Mouse (Mus musculus) forebrain, embryonic 11.5 days (tissue): ENCODE measurements at regions not wholly inside any gene's neighbourhood (a gene's known extent, or its start where the extent isn't known, plus 50 kb on each side); places are given as distances from the start of the nearest gene placed in this dataset.

ENCODE experiments used
- ATAC-seq: fragments of 200-750 bp; cut with Nextera tagmentation; replicated peaks from 2 replicates; pipeline ENCODE4 v1.8.0; 2017; ENCODE audit warnings: moderate TSS enrichment; ENCODE audit not compliant: low FRiP score
- DNase-seq: peaks from one replicate; pipeline ENCODE4 v3.0.0-alpha.2; 2017; ENCODE audit warnings: low spot score
- H3K27ac ChIP-seq: fragments of 300-500 bp; sonication (generic); 2 replicates; pipeline ENCODE4 v1.5.1; 2014; ENCODE audit warnings: low read depth, low read length
- H3K27me3 ChIP-seq: fragments of 300-500 bp; sonication (generic); 2 replicates; pipeline ENCODE4 v1.6.1; 2014; ENCODE audit warnings: mild to moderate bottlenecking, low read length, mixed read lengths; ENCODE audit not compliant: control insufficient read depth, insufficient read depth
- H3K36me3 ChIP-seq: fragments of 300-500 bp; sonication (generic); 2 replicates; pipeline ENCODE4 v1.6.1; 2014; ENCODE audit warnings: mild to moderate bottlenecking, low read length, moderate library complexity, mixed read lengths; ENCODE audit not compliant: control insufficient read depth, insufficient read depth
- H3K4me1 ChIP-seq: fragments of 300-500 bp; sonication (generic); replicated peaks from 2 replicates; pipeline ENCODE4 v1.6.1; 2014; ENCODE audit warnings: low read length, mixed read lengths; ENCODE audit not compliant: control insufficient read depth, insufficient read depth
- H3K4me2 ChIP-seq: fragments of 300-500 bp; sonication (generic); 2 replicates; pipeline ENCODE4 v1.6.1; 2014; ENCODE audit warnings: low read depth, mild to moderate bottlenecking, low read length, moderate library complexity, mixed read lengths; ENCODE audit not compliant: severe bottlenecking
- H3K4me3 ChIP-seq: fragments of 300-500 bp; sonication (generic); 2 replicates; pipeline ENCODE4 v1.5.1; 2014; ENCODE audit warnings: low read depth, low read length
- H3K9ac ChIP-seq: fragments of 300-500 bp; sonication (generic); 2 replicates; pipeline ENCODE4 v1.6.1; 2014; ENCODE audit warnings: low read length
- H3K9me3 ChIP-seq: fragments of 300-500 bp; sonication (generic); 2 replicates; pipeline ENCODE4 v1.6.1; 2016; ENCODE audit warnings: low read length, mixed read lengths; ENCODE audit not compliant: control insufficient read depth
- WGBS: fragments of 180-500 bp; shearing (Covaris S2); extraction: QIAGEN DNeasy Blood & Tissue Kit; methylation state at CpG from one replicate; pipeline ENCODE4 v1.1.7; 2014; 5-methylcytosine and 5-hydroxymethylcytosine counted together

- Histone ChIP-seq H3K9ac (no peak overlapping the region), H3K27me3 (no peaks in the 10 kb centered on the region), H3K4me2 (no peak overlapping the region), H3K27ac (no peak overlapping the region), H3K4me1 (no peaks in the 10 kb centered on the region), H3K9me3 (no peaks in the 10 kb centered on the region; the same call in 1 of the 2 replicates), H3K36me3 (no peaks in the 10 kb centered on the region), H3K4me3 (no peak overlapping the region)
- ATAC-seq (no peak), DNase-seq (no peak)
- WGBS: 86% methylated on average over 8 of the region's 8 CpGs
Measured at GRCm38 (mm10) chr10:39233926-39234450, 70.4 kb upstream of the Ccn6 start.

DNA sequence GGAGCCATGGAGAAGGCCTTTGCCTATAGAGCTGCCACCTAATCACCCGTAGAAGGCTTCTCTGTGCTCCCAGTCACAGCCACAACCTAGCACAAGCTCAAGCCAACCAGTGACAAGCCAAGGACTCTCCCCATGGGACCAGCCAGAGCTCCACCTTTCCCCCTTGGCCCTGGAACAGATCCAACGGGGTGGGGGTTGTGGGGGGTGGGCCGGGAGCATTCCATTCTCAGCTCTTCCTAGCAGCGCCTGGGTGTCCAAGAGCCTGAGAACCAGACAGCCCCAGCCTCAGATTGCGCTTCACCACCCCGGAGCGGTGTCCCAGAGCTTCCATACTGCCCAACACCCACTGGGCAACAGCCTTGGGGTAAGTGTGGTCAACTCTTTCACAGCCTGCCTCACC is 69.6 kb upstream of the Ccn6 start:
- no peak for DNase-seq
- no peak overlapping the region for H3K27ac ChIP-seq

GRCm38 (mm10) chr10:39230634-39231410 is 67.2 kb upstream of the Ccn6 start:
- no peaks in the 10 kb centered on the region; the same call in 1 of the 2 replicates for H3K4me1 ChIP-seq
- 52% methylated on average over 14 of the region's 14 CpGs for WGBS
- no peak overlapping the region for H3K27ac ChIP-seq
- 0 out of 2 replicates have a peak, but pooled peaks have one; percentile 24 for ATAC-seq
- H3K9ac ChIP-seq: no peak overlapping the region
- no peaks in the 10 kb centered on the region for H3K36me3 ChIP-seq
- no peaks in the 10 kb centered on the region; the same call in 1 of the 2 replicates for H3K9me3 ChIP-seq
- no peak overlapping the region for H3K4me3 ChIP-seq
- H3K27me3 ChIP-seq: no peaks in the 10 kb centered on the region
- DNase-seq: no peak
- no peak overlapping the region for H3K4me2 ChIP-seq

More for the DNA sequence above, 69.6 kb upstream of the Ccn6 start:
- no peaks in the 10 kb centered on the region for H3K27me3 ChIP-seq
- no peaks in the 10 kb centered on the region for H3K4me1 ChIP-seq
- H3K36me3 ChIP-seq: no peaks in the 10 kb centered on the region
- ATAC-seq: no peak
- no peak overlapping the region for H3K4me3 ChIP-seq
- H3K4me2 ChIP-seq: no peak overlapping the region
- no peak overlapping the region for H3K9ac ChIP-seq
- no peaks in the 10 kb centered on the region; the same call in 1 of the 2 replicates for H3K9me3 ChIP-seq
- WGBS: 90% methylated on average over 7 of the region's 7 CpGs

- Histone ChIP-seq H3K27ac (no peak overlapping the region), H3K27me3 (no peaks in the 10 kb centered on the region), H3K9ac (no peak overlapping the region), H3K4me2 (no peak overlapping the region), H3K4me3 (no peak overlapping the region), H3K4me1 (no peaks in the 10 kb centered on the region; the same call in 1 of the 2 replicates), H3K36me3 (no peaks in the 10 kb centered on the region), H3K9me3 (no peaks in the 10 kb centered on the region; the same call in 1 of the 2 replicates)
- 95% methylated on average over 4 of the region's 4 CpGs for WGBS
- ATAC-seq (no peak), DNase-seq (no peak)
Measured at GRCm38 (mm10) chr10:39229233-39229632, 65.6 kb upstream of the Ccn6 start.

DNA sequence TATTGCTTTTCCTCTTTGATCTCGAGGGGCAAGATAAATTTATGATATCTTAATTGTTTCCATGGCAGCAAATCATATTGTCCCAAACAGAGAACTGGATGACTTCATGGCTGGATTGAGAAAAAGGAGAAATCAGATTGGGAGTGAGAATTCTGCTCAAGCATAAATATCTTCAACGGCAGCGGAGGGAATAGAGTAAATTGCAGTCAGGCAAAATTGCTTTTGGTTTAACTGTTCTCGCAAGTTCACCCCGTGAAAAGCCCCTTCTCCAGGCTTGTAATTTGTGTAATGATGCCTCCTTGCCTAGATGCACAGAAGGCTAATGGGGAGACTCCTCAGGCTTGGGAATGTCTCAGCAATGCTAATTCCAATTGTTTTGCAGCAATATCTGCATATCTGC is 64.4 kb upstream of the Ccn6 start:
- no peak overlapping the region for H3K4me2 ChIP-seq
- no peaks in the 10 kb centered on the region for H3K27me3 ChIP-seq
- ATAC-seq: no peak
- H3K4me1 ChIP-seq: no peaks in the 10 kb centered on the region; the same call in 1 of the 2 replicates
- no peak for DNase-seq
- H3K4me3 ChIP-seq: no peak overlapping the region
- 63% methylated on average over 5 of the region's 5 CpGs for WGBS
- no peaks in the 10 kb centered on the region for H3K36me3 ChIP-seq
- no peak overlapping the region for H3K9ac ChIP-seq
- no peaks in the 10 kb centered on the region; the same call in 1 of the 2 replicates for H3K9me3 ChIP-seq
- no peak overlapping the region for H3K27ac ChIP-seq

DNA sequence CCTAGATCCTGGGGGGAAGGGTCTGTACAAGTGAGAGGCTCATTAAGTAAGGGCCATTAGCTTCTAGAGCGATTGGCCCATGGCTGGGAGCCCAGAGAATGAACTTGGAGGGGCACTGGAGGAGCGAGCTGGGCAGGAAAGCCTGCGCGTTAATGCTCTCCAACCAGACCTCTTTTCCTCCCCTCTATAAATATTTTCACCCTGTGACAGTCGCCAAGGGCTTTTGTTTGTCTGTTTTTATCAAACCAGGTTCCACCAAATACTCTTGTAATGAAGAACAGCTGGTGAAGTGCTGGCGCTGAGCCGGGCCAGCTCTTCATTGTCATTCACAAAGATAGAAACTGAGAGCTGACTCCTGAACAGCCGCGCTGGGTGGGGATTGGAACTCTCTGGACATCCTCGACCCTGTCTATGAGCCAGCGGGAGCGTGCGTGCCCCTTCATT is 63.9 kb upstream of the Ccn6 start:
- Histone ChIP-seq H3K4me2 (no peak overlapping the region), H3K27me3 (no peaks in the 10 kb centered on the region), H3K9ac (no peak overlapping the region), H3K9me3 (no peaks in the 10 kb centered on the region; the same call in 1 of the 2 replicates), H3K4me3 (no peak overlapping the region), H3K36me3 (no peaks in the 10 kb centered on the region), H3K27ac (no peak overlapping the region), H3K4me1 (no peaks in the 10 kb centered on the region; the same call in 1 of the 2 replicates)
- ATAC-seq (0 out of 2 replicates have a peak, but pooled peaks have one; percentile 27), DNase-seq (no peak)
- 33% methylated on average over 13 of the region's 13 CpGs for WGBS

- no peak for DNase-seq
- no peaks in the 10 kb centered on the region; the same call in 1 of the 2 replicates for H3K9me3 ChIP-seq
- H3K36me3 ChIP-seq: no peaks in the 10 kb centered on the region
- 58% methylated on average over 2 of the region's 2 CpGs for WGBS
- no peak overlapping the region for H3K4me2 ChIP-seq
- H3K27ac ChIP-seq: no peak overlapping the region
- H3K4me1 ChIP-seq: no peaks in the 10 kb centered on the region; the same call in 1 of the 2 replicates
- ATAC-seq: no peak
- H3K4me3 ChIP-seq: no peak overlapping the region
- H3K9ac ChIP-seq: no peak overlapping the region
- no peaks in the 10 kb centered on the region for H3K27me3 ChIP-seq
Measured at GRCm38 (mm10) chr10:39226518-39226917, 62.9 kb upstream of the Ccn6 start.

DNA sequence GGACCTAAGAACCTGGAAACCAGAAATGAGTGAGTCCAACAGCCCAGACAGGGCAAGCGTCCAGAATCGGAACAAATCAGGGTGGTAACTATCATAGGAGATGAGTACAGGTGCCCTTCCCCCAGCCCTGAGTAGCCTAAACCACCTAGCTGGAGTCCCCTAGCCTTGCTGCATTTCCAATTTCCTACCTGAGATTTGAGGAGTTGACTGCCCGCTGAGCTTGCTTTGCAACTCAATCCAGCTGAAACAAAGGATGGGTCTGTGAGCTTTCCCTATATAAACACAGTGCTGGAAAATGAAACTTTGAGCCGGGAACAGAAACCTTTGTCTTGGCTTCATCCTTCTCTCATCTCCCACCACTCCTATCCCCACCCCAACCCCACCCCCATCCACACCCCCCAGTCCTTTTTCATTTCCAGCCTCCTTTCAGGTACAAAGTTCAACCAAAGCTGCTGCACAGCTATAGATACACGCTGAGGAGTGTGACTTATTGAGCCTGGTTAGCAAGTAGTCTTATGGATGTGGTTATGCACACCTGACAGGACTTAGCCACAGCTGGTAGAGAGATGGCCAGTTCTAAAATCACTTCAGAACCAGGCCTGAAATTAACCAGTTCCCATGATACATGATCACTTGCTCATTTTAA is 61.0 kb upstream of the Ccn6 start:
- Histone ChIP-seq H3K36me3 (no peaks in the 10 kb centered on the region), H3K9me3 (no peaks in the 10 kb centered on the region), H3K9ac (no peak overlapping the region), H3K27ac (no peak overlapping the region), H3K27me3 (no peaks in the 10 kb centered on the region), H3K4me2 (no peak overlapping the region), H3K4me3 (no peak overlapping the region), H3K4me1 (no peaks in the 10 kb centered on the region; the same call in 1 of the 2 replicates)
- DNase-seq (no peak), ATAC-seq (no peak)
- 38% methylated on average over 5 of the region's 5 CpGs for WGBS
